Mouse (Mus musculus): Measurements from ENCODE around the gene Spata33. TPM values are rescaled to one million over a fixed set of nuclear protein-coding genes. Genes with fewer than 3 reads are reported as not detected.
"Not testable (repeated sequence)": the region's sequence is repeated elsewhere in the genome, so short reads cannot be mapped to it uniquely, and the experiment has no call there.

Gene Spata33
- polyA plus RNA-seq, 1 experiment: 1.1 TPM

GRCm38 (mm10) chr8:123213118-123213772, 613 bp downstream of the Spata33 start:
- Histone ChIP-seq H3K4me3 (ENCODE audit: control insufficient read depth, insufficient read depth, low read length) (peak overlapping the region; percentile 60), H3K36me3 (ENCODE audit: control insufficient read depth, insufficient read depth, low read length) (peaks cover 11% of the 10 kb centered on the region), H3K4me1 (replicated peaks; ENCODE audit: control insufficient read depth, insufficient read depth, low read length) (peaks cover 12% of the 10 kb centered on the region), H3K27ac (ENCODE audit: control insufficient read depth, insufficient read depth, low read length) (no peak overlapping the region), H3K27me3 (ENCODE audit: control insufficient read depth, insufficient read depth, low read length) (no peaks in the 10 kb centered on the region)
- TF ChIP-seq CTCF (IDR thresholded peaks at IDR 0.05; ENCODE audit: borderline replicate concordance, control insufficient read depth, extremely low read depth, insufficient read depth, low read length, poor library complexity) (no peak), POLR2A (IDR thresholded peaks at IDR 0.05; ENCODE audit: control insufficient read depth, extremely low read depth, insufficient read depth, low read length, poor library complexity) (no peak)
- WGBS: 29% methylated on average over 22 of the region's 22 CpGs
- no peak for DNase-seq

DNA sequence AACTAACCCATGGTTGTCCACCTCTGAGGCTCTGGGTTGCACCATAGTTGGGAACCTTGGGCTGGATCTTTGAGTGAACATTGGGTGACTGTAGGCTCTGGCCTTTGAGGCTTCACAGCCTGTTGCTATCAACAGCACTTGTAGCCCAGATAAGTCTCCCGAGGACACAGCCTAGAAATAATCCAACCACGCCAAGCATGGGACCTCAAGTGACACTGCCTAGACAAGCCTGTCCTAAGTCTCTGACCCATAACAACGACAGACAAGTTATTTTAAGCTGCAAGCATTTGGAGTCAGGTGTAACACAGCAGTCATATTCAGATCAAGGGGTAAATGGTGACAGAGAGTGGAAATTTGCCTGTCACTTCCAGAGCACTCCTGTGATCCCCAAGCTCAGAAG, 2.8 kb downstream of the Spata33 start:
- no peak for DNase-seq
- Histone ChIP-seq H3K27ac (ENCODE audit: control insufficient read depth, insufficient read depth, low read length) (no peak overlapping the region), H3K4me1 (replicated peaks; ENCODE audit: control insufficient read depth, insufficient read depth, low read length) (peaks cover 12% of the 10 kb centered on the region), H3K36me3 (ENCODE audit: control insufficient read depth, insufficient read depth, low read length) (no peaks in the 10 kb centered on the region), H3K27me3 (ENCODE audit: control insufficient read depth, insufficient read depth, low read length) (no peaks in the 10 kb centered on the region), H3K4me3 (ENCODE audit: control insufficient read depth, insufficient read depth, low read length) (no peak overlapping the region)
- 87% methylated on average over 3 of the region's 3 CpGs for WGBS
- TF ChIP-seq POLR2A (IDR thresholded peaks at IDR 0.05; ENCODE audit: control insufficient read depth, extremely low read depth, insufficient read depth, low read length, poor library complexity) (no peak), CTCF (IDR thresholded peaks at IDR 0.05; ENCODE audit: borderline replicate concordance, control insufficient read depth, extremely low read depth, insufficient read depth, low read length, poor library complexity) (no peak)

- TF ChIP-seq CTCF (IDR thresholded peaks at IDR 0.05; ENCODE audit: borderline replicate concordance, control insufficient read depth, extremely low read depth, insufficient read depth, low read length, poor library complexity) (no peak), POLR2A (IDR thresholded peaks at IDR 0.05; ENCODE audit: control insufficient read depth, extremely low read depth, insufficient read depth, low read length, poor library complexity) (no peak)
- Histone ChIP-seq H3K27me3 (ENCODE audit: control insufficient read depth, insufficient read depth, low read length) (no peaks in the 10 kb centered on the region), H3K36me3 (ENCODE audit: control insufficient read depth, insufficient read depth, low read length) (no peaks in the 10 kb centered on the region), H3K4me1 (replicated peaks; ENCODE audit: control insufficient read depth, insufficient read depth, low read length) (peaks cover 7% of the 10 kb centered on the region), H3K4me3 (ENCODE audit: control insufficient read depth, insufficient read depth, low read length) (no peak overlapping the region), H3K27ac (ENCODE audit: control insufficient read depth, insufficient read depth, low read length) (no peak overlapping the region)
- WGBS: 18% methylated on average over 1 of the region's 1 CpGs
- DNase-seq: no peak
Measured at GRCm38 (mm10) chr8:123220917-123221316, 8.3 kb downstream of the Spata33 start.

DNA sequence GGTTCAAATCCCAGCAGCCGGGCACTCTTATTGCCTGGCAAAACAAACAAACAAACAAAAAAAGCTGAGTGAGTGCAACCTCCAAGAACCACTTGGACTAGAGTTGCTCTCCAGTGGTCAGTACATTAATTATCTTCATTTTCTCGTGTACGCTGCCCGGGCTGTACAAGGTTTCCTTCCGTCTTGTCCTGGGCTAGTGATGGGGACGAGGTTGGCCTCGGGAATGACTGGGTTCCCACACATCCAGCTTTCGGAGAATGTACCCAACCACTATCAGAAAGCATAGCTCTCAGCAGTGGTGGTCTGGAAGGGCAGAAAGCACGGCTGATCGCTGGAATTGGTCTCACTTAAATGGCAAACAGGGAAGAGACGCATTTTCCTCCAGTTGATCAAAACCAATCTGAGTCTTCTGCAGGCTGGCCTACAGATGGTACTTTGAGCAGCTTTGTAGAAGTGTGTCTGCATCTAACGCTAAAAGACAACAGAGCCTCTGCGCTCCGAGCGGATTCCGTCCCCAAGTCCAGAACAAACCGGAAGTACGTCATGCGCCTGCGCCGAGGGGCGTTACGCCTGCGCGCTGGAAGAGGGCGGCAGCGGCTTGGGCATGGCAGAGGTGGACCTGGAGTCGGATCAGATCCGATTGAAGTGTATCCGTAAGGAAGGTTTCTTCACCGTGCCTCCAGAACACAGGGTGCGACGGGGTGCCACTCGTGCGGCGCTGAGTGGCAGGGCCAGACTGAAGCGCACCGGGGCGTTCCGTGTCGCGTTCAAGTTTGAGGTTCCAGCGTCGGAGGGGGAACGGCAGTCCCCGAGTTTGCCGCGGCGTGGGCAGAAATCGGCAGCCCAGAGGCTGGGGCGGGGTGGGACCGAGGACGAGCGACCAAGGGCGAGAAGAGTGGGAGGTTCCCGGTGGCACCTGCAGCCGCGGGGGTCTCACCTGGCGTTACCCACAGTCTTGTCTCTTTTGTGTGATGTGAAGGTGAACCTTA, 11.9 kb downstream of the Spata33 start, which contains the start of gene Cdk10:
Gene Cdk10 (plus strand): TSS at position 565 of the 989 bp plus-strand sequence.
- Histone ChIP-seq H3K4me3 (ENCODE audit: control insufficient read depth, insufficient read depth, low read length) (peak within 1 kb of the TSS; percentile 70), H3K27ac (ENCODE audit: control insufficient read depth, insufficient read depth, low read length) (0 out of 2 replicates have a peak within 1 kb of the TSS, but pooled peaks have one; percentile 15), H3K36me3 (ENCODE audit: control insufficient read depth, insufficient read depth, low read length) (no peaks in the 10 kb centered on the region), H3K27me3 (ENCODE audit: control insufficient read depth, insufficient read depth, low read length) (no peaks in the 10 kb centered on the region), H3K4me1 (replicated peaks; ENCODE audit: control insufficient read depth, insufficient read depth, low read length) (peaks cover 7% of the 10 kb centered on the region)
- DNase-seq: peak; percentile 89
- TF ChIP-seq POLR2A (IDR thresholded peaks at IDR 0.05; ENCODE audit: control insufficient read depth, extremely low read depth, insufficient read depth, low read length, poor library complexity) (peak; percentile 70), CTCF (IDR thresholded peaks at IDR 0.05; ENCODE audit: borderline replicate concordance, control insufficient read depth, extremely low read depth, insufficient read depth, low read length, poor library complexity) (0 out of 2 replicates have a peak, but pooled peaks have one; percentile 17)
- WGBS: 3% methylated on average over 59 of the region's 59 CpGs

DNA sequence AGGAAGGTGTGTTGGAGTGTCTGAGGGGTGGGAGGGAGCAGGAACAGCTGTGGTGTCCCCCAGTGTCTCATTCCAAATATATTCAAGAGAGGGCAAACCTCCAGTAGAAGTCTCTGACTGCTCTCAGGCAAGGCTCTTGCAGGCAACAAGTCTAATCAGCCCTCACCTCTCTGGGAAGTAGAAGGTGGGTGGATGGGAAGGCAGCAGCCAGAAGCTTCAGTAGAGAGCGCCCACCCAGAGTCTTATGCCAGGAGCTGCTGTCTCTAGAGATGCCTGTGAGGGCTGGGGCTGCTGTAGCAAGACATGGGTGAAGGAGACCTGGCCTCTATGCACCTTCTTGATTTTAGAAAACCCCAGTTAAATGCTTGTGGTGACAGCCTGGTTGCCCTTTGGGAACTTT, 15.8 kb downstream of the Spata33 start:
- DNase-seq: no peak

DNA sequence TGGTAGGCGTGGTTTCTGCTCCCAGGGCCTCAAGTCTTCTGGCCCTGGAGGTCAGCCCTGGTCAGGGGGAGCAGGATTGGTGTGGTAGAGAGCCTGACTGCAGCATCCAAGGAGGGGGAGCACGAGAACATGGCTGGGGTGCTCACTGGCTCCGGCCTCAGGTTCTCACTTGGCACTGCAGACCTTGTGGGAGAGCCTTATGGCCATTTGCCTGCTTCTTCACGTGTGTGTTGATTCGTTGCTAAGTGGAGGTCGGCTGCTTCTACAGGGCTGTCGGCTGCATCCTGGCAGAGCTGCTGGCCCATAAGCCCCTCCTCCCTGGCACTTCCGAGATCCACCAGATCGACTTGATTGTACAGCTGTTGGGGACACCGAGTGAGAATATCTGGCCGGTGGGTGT, 17.7 kb downstream of the Spata33 start:
- H3K27me3 ChIP-seq (ENCODE audit: control insufficient read depth, insufficient read depth, low read length); H3K4me3 ChIP-seq (ENCODE audit: control insufficient read depth, insufficient read depth, low read length); H3K27ac ChIP-seq (ENCODE audit: control insufficient read depth, insufficient read depth, low read length); DNase-seq; H3K36me3 ChIP-seq (ENCODE audit: control insufficient read depth, insufficient read depth, low read length); H3K4me1 ChIP-seq (replicated peaks; ENCODE audit: control insufficient read depth, insufficient read depth, low read length): not testable (repeated sequence)
- WGBS: 88% methylated on average over 11 of the region's 11 CpGs

More for the DNA sequence above, 15.8 kb downstream of the Spata33 start:
- 89% methylated on average over 1 of the region's 1 CpGs for WGBS
- Histone ChIP-seq H3K4me3 (ENCODE audit: control insufficient read depth, insufficient read depth, low read length) (no peak overlapping the region), H3K36me3 (ENCODE audit: control insufficient read depth, insufficient read depth, low read length) (no peaks in the 10 kb centered on the region), H3K27me3 (ENCODE audit: control insufficient read depth, insufficient read depth, low read length) (no peaks in the 10 kb centered on the region), H3K27ac (ENCODE audit: control insufficient read depth, insufficient read depth, low read length) (no peak overlapping the region), H3K4me1 (replicated peaks; ENCODE audit: control insufficient read depth, insufficient read depth, low read length) (peaks cover 7% of the 10 kb centered on the region)
- TF ChIP-seq POLR2A (IDR thresholded peaks at IDR 0.05; ENCODE audit: control insufficient read depth, extremely low read depth, insufficient read depth, low read length, poor library complexity) (no peak), CTCF (IDR thresholded peaks at IDR 0.05; ENCODE audit: borderline replicate concordance, control insufficient read depth, extremely low read depth, insufficient read depth, low read length, poor library complexity) (no peak)

All from thymus, adult 2 months (tissue).